Mouse (Mus musculus): ENCODE results near the gene Impg2. TPM values are rescaled to one million over a fixed set of nuclear protein-coding genes. Genes with fewer than 3 reads are reported as not detected.

Gene Impg2
- polyA plus RNA-seq (2014; fragmentation: Illumina TruSeq; extraction: RNeasy Lipid Tissue Mini Kit (QIAGEN cat#74804); ENCODE audit: low read depth, low replicate concordance) = 0.60 TPM

DNA sequence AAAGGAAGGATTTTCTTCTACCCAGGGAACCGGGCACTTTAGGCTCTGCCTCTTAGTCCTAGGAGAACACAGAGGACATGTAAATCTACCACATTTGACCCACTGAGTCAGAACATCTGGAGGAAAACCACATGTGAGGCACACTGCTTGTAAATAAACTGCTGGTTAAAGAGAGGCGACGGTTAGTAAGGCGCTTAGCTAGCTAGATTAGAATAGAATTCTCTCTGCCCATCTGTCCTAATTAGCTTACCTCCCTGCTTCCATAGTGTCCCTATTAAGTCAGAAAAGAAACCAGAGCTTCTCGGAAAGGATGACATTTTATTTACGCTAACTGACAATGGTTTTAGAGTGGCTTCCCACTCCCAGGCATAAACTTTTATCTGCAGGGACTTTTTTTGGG is at the start of gene Impg2:
Gene Impg2 (plus strand): TSS at position 263 of the 400 bp plus-strand sequence.

Other genes starting within 250 kb of the Impg2 start
- 496 TPM for gene Rpl24, start 238.0 kb upstream of the Impg2 start, polyA plus RNA-seq (2014; fragmentation: Illumina TruSeq; extraction: RNeasy Lipid Tissue Mini Kit (QIAGEN cat#74804); ENCODE audit: low read depth, low replicate concordance)
- 43.5 TPM for gene Zbtb11, start 230.4 kb upstream of the Impg2 start, polyA plus RNA-seq (2014; fragmentation: Illumina TruSeq; extraction: RNeasy Lipid Tissue Mini Kit (QIAGEN cat#74804); ENCODE audit: low read depth, low replicate concordance)
- 340 TPM for gene Pcnp, start 174.6 kb upstream of the Impg2 start, polyA plus RNA-seq (2014; fragmentation: Illumina TruSeq; extraction: RNeasy Lipid Tissue Mini Kit (QIAGEN cat#74804); ENCODE audit: low read depth, low replicate concordance)
- 51.4 TPM for gene Trmt10c, start 166.5 kb upstream of the Impg2 start, polyA plus RNA-seq (2014; fragmentation: Illumina TruSeq; extraction: RNeasy Lipid Tissue Mini Kit (QIAGEN cat#74804); ENCODE audit: low read depth, low replicate concordance)
- gene Senp7, start 156.0 kb upstream of the Impg2 start, polyA plus RNA-seq (2014; fragmentation: Illumina TruSeq; extraction: RNeasy Lipid Tissue Mini Kit (QIAGEN cat#74804); ENCODE audit: low read depth, low replicate concordance) = 40.6 TPM

All from sigmoid colon, adult 10 weeks (tissue).